Mouse (Mus musculus): ENCODE measurements at regions not wholly inside any gene's neighbourhood (a gene's known extent, or its start where the extent isn't known, plus 50 kb on each side); places are given as distances from the start of the nearest gene placed in this dataset.

- H3K9me3 ChIP-seq (ENCODE audit: control insufficient read depth, low read length): no peaks in the 10 kb centered on the region
- no peaks in the 10 kb centered on the region for H3K4me1 ChIP-seq (ENCODE audit: control insufficient read depth, insufficient read depth, low read length)
- H3K27me3 ChIP-seq (ENCODE audit: control insufficient read depth, insufficient read depth, low read length): no peaks in the 10 kb centered on the region
- no peak overlapping the region for H3K27ac ChIP-seq (replicated peaks; ENCODE audit: low read depth, low read length)
- 93% methylated on average over 1 of the region's 1 CpGs for WGBS
- H3K9ac ChIP-seq (ENCODE audit: low read length): no peak overlapping the region
- no peak overlapping the region for H3K4me3 ChIP-seq (ENCODE audit: low read depth, low read length)
- ATAC-seq (ENCODE audit: insufficient number of reproducible peaks, low FRiP score, low TSS enrichment, low read depth) (no peak), DNase-seq (ENCODE audit: low spot score) (no peak)
- H3K36me3 ChIP-seq (ENCODE audit: control insufficient read depth, insufficient read depth, low read length): no peaks in the 10 kb centered on the region
- H3K4me2 ChIP-seq (ENCODE audit: low read depth, severe bottlenecking): no peak overlapping the region
These were observed 684.9 kb upstream of the Adgrl4 start for GRCm38 (mm10) chr3:150752787-150753186.

GRCm38 (mm10) chr3:150759854-150760253, 677.8 kb upstream of the Adgrl4 start:
- DNase-seq (ENCODE audit: low spot score) (no peak), ATAC-seq (ENCODE audit: insufficient number of reproducible peaks, low FRiP score, low TSS enrichment, low read depth) (no peak)
- WGBS: 65% methylated on average over 1 of the region's 1 CpGs
- Histone ChIP-seq H3K4me3 (ENCODE audit: low read depth, low read length) (no peak overlapping the region), H3K9me3 (ENCODE audit: control insufficient read depth, low read length) (no peaks in the 10 kb centered on the region), H3K4me1 (ENCODE audit: control insufficient read depth, insufficient read depth, low read length) (no peaks in the 10 kb centered on the region), H3K36me3 (ENCODE audit: control insufficient read depth, insufficient read depth, low read length) (no peaks in the 10 kb centered on the region), H3K27me3 (ENCODE audit: control insufficient read depth, insufficient read depth, low read length) (no peaks in the 10 kb centered on the region), H3K27ac (replicated peaks; ENCODE audit: low read depth, low read length) (no peak overlapping the region), H3K4me2 (ENCODE audit: low read depth, severe bottlenecking) (no peak overlapping the region), H3K9ac (ENCODE audit: low read length) (no peak overlapping the region)

GRCm38 (mm10) chr3:150784576-150784975, 653.1 kb upstream of the Adgrl4 start:
- no peak overlapping the region for H3K9ac ChIP-seq (ENCODE audit: low read length)
- no peak for ATAC-seq (ENCODE audit: insufficient number of reproducible peaks, low FRiP score, low TSS enrichment, low read depth)
- no peak for DNase-seq (ENCODE audit: low spot score)
- H3K4me1 ChIP-seq (ENCODE audit: control insufficient read depth, insufficient read depth, low read length): no peaks in the 10 kb centered on the region
- H3K9me3 ChIP-seq (ENCODE audit: control insufficient read depth, low read length): no peaks in the 10 kb centered on the region
- 86% methylated on average over 3 of the region's 3 CpGs for WGBS
- no peak overlapping the region for H3K27ac ChIP-seq (replicated peaks; ENCODE audit: low read depth, low read length)
- H3K27me3 ChIP-seq (ENCODE audit: control insufficient read depth, insufficient read depth, low read length): no peaks in the 10 kb centered on the region
- H3K4me3 ChIP-seq (ENCODE audit: low read depth, low read length): no peak overlapping the region
- H3K36me3 ChIP-seq (ENCODE audit: control insufficient read depth, insufficient read depth, low read length): no peaks in the 10 kb centered on the region
- no peak overlapping the region for H3K4me2 ChIP-seq (ENCODE audit: low read depth, severe bottlenecking)

GRCm38 (mm10) chr3:150817807-150818206, 619.9 kb upstream of the Adgrl4 start:
- Histone ChIP-seq H3K36me3 (ENCODE audit: control insufficient read depth, insufficient read depth, low read length) (no peaks in the 10 kb centered on the region), H3K4me1 (ENCODE audit: control insufficient read depth, insufficient read depth, low read length) (no peaks in the 10 kb centered on the region), H3K4me2 (ENCODE audit: low read depth, severe bottlenecking) (no peak overlapping the region), H3K27me3 (ENCODE audit: control insufficient read depth, insufficient read depth, low read length) (no peaks in the 10 kb centered on the region), H3K4me3 (ENCODE audit: low read depth, low read length) (no peak overlapping the region), H3K27ac (replicated peaks; ENCODE audit: low read depth, low read length) (no peak overlapping the region), H3K9me3 (ENCODE audit: control insufficient read depth, low read length) (no peaks in the 10 kb centered on the region), H3K9ac (ENCODE audit: low read length) (no peak overlapping the region)
- DNase-seq (ENCODE audit: low spot score): no peak
- ATAC-seq (ENCODE audit: insufficient number of reproducible peaks, low FRiP score, low TSS enrichment, low read depth): no peak

GRCm38 (mm10) chr3:150819369-150819768, 618.3 kb upstream of the Adgrl4 start:
- ATAC-seq (ENCODE audit: insufficient number of reproducible peaks, low FRiP score, low TSS enrichment, low read depth) (no peak), DNase-seq (ENCODE audit: low spot score) (no peak)
- Histone ChIP-seq H3K4me3 (ENCODE audit: low read depth, low read length) (no peak overlapping the region), H3K9ac (ENCODE audit: low read length) (no peak overlapping the region), H3K9me3 (ENCODE audit: control insufficient read depth, low read length) (no peaks in the 10 kb centered on the region), H3K27me3 (ENCODE audit: control insufficient read depth, insufficient read depth, low read length) (no peaks in the 10 kb centered on the region), H3K4me2 (ENCODE audit: low read depth, severe bottlenecking) (no peak overlapping the region), H3K36me3 (ENCODE audit: control insufficient read depth, insufficient read depth, low read length) (no peaks in the 10 kb centered on the region), H3K27ac (replicated peaks; ENCODE audit: low read depth, low read length) (no peak overlapping the region), H3K4me1 (ENCODE audit: control insufficient read depth, insufficient read depth, low read length) (no peaks in the 10 kb centered on the region)
- 81% methylated on average over 4 of the region's 4 CpGs for WGBS

GRCm38 (mm10) chr3:150820039-150820438, 617.6 kb upstream of the Adgrl4 start:
- Histone ChIP-seq H3K4me3 (ENCODE audit: low read depth, low read length) (no peak overlapping the region), H3K9me3 (ENCODE audit: control insufficient read depth, low read length) (no peaks in the 10 kb centered on the region), H3K27me3 (ENCODE audit: control insufficient read depth, insufficient read depth, low read length) (no peaks in the 10 kb centered on the region), H3K27ac (replicated peaks; ENCODE audit: low read depth, low read length) (no peak overlapping the region), H3K36me3 (ENCODE audit: control insufficient read depth, insufficient read depth, low read length) (no peaks in the 10 kb centered on the region), H3K4me1 (ENCODE audit: control insufficient read depth, insufficient read depth, low read length) (no peaks in the 10 kb centered on the region), H3K9ac (ENCODE audit: low read length) (no peak overlapping the region), H3K4me2 (ENCODE audit: low read depth, severe bottlenecking) (no peak overlapping the region)
- DNase-seq (ENCODE audit: low spot score) (no peak), ATAC-seq (ENCODE audit: insufficient number of reproducible peaks, low FRiP score, low TSS enrichment, low read depth) (no peak)
- WGBS: 85% methylated on average over 5 of the region's 5 CpGs

GRCm38 (mm10) chr3:150846029-150846428, 591.7 kb upstream of the Adgrl4 start:
- Histone ChIP-seq H3K9me3 (ENCODE audit: control insufficient read depth, low read length) (no peaks in the 10 kb centered on the region), H3K27ac (replicated peaks; ENCODE audit: low read depth, low read length) (no peak overlapping the region), H3K4me3 (ENCODE audit: low read depth, low read length) (no peak overlapping the region), H3K4me1 (ENCODE audit: control insufficient read depth, insufficient read depth, low read length) (no peaks in the 10 kb centered on the region), H3K36me3 (ENCODE audit: control insufficient read depth, insufficient read depth, low read length) (no peaks in the 10 kb centered on the region), H3K4me2 (ENCODE audit: low read depth, severe bottlenecking) (no peak overlapping the region), H3K27me3 (ENCODE audit: control insufficient read depth, insufficient read depth, low read length) (no peaks in the 10 kb centered on the region), H3K9ac (ENCODE audit: low read length) (no peak overlapping the region)
- 91% methylated on average over 2 of the region's 2 CpGs for WGBS
- no peak for DNase-seq (ENCODE audit: low spot score)
- ATAC-seq (ENCODE audit: insufficient number of reproducible peaks, low FRiP score, low TSS enrichment, low read depth): no peak

- DNase-seq (ENCODE audit: low spot score): no peak
- H3K27ac ChIP-seq (replicated peaks; ENCODE audit: low read depth, low read length): no peak overlapping the region
- H3K36me3 ChIP-seq (ENCODE audit: control insufficient read depth, insufficient read depth, low read length): no peaks in the 10 kb centered on the region
- H3K4me2 ChIP-seq (ENCODE audit: low read depth, severe bottlenecking): no peak overlapping the region
- no peaks in the 10 kb centered on the region for H3K4me1 ChIP-seq (ENCODE audit: control insufficient read depth, insufficient read depth, low read length)
- H3K9me3 ChIP-seq (ENCODE audit: control insufficient read depth, low read length): no peaks in the 10 kb centered on the region
- no peaks in the 10 kb centered on the region for H3K27me3 ChIP-seq (ENCODE audit: control insufficient read depth, insufficient read depth, low read length)
- ATAC-seq (ENCODE audit: insufficient number of reproducible peaks, low FRiP score, low TSS enrichment, low read depth): no peak
- no peak overlapping the region for H3K9ac ChIP-seq (ENCODE audit: low read length)
- H3K4me3 ChIP-seq (ENCODE audit: low read depth, low read length): no peak overlapping the region
- 67% methylated on average over 4 of the region's 4 CpGs for WGBS
These were observed 585.6 kb upstream of the Adgrl4 start for GRCm38 (mm10) chr3:150852107-150852506.

- no peak for DNase-seq (ENCODE audit: low spot score)
- H3K9me3 ChIP-seq (ENCODE audit: control insufficient read depth, low read length): no peaks in the 10 kb centered on the region
- ATAC-seq (ENCODE audit: insufficient number of reproducible peaks, low FRiP score, low TSS enrichment, low read depth): no peak
- no peaks in the 10 kb centered on the region for H3K27me3 ChIP-seq (ENCODE audit: control insufficient read depth, insufficient read depth, low read length)
- no peak overlapping the region for H3K27ac ChIP-seq (replicated peaks; ENCODE audit: low read depth, low read length)
- no peak overlapping the region for H3K9ac ChIP-seq (ENCODE audit: low read length)
- no peak overlapping the region for H3K4me2 ChIP-seq (ENCODE audit: low read depth, severe bottlenecking)
- H3K4me1 ChIP-seq (ENCODE audit: control insufficient read depth, insufficient read depth, low read length): no peaks in the 10 kb centered on the region
- H3K4me3 ChIP-seq (ENCODE audit: low read depth, low read length): no peak overlapping the region
- WGBS: 90% methylated on average over 2 of the region's 2 CpGs
- H3K36me3 ChIP-seq (ENCODE audit: control insufficient read depth, insufficient read depth, low read length): no peaks in the 10 kb centered on the region
These were observed 541.0 kb upstream of the Adgrl4 start for GRCm38 (mm10) chr3:150896668-150897067.
